Mouse (Mus musculus): Measurements from ENCODE around the gene Selenof.

DNA sequence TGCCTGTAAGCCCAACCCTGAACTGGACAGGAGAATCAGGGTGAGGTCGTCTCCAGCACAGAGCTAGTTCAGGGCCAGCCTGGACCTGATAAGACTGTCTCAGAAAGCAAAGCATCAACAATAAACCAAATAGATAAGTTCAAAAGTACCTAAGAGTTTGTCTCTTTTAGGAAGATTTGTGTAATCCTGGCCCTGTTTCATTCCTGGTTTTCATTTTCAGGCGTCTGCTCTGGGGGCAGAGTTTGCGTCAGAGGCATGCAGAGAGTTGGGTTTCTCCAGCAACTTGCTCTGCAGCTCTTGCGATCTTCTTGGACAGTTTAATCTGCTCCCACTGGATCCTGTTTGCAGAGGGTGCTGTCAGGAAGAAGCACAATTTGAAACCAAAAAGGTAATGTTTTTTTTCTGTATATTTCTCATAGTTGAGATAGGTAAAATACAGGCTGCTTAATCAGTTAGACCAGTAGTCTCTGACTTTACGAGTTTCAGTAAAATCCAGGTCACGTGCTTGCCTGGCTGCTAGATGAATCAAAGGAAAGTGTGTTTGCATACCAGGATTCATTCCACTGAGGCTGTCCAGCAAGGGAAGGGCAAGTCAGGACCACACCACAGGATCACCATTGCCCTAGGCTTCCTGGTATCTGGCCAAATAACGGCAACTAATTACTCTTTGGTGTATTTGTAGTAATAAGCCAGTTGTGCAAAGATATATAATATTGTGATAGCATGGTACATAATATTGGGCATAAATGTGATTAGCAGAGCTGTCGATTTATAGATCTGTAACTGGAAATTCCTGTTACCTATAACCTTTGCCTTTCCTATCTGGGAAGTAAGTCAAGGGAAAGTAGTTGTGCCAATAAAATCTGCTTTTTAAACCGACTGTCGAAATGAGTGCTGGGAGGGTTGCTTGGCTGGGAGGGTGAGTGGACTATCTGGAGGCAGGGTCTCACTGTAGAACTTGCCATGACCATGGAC, 7.5 kb downstream of the Selenof start:
- no peak for TF ChIP-seq SRF (IDR thresholded peaks at IDR 0.05; ENCODE audit: control insufficient read depth, insufficient read length, low read depth)
- no peak for TF ChIP-seq REST (IDR thresholded peaks at IDR 0.05; ENCODE audit: insufficient read depth, insufficient read length)
- no peak for TF ChIP-seq TCF12 (IDR thresholded peaks at IDR 0.05; ENCODE audit: insufficient read depth, poor library complexity, severe bottlenecking)
- no peak for TF ChIP-seq E2F4 (IDR thresholded peaks at IDR 0.05; ENCODE audit: insufficient read depth)
